Mouse (Mus musculus): Measurements from ENCODE around the gene Glo1.

GRCm38 (mm10) chr17:30623200-30623599 lies 3.5 kb downstream of the Glo1 start:
- TF ChIP-seq POLR2A (IDR thresholded peaks at IDR 0.05; ENCODE audit: low read depth, low read length) (no peak), CTCF (IDR thresholded peaks at IDR 0.05; ENCODE audit: borderline replicate concordance, insufficient read depth, low read length) (no peak)

All from embryonic fibroblast, embryonic 13.5 days (primary cell).